In the genomic region with DNA sequence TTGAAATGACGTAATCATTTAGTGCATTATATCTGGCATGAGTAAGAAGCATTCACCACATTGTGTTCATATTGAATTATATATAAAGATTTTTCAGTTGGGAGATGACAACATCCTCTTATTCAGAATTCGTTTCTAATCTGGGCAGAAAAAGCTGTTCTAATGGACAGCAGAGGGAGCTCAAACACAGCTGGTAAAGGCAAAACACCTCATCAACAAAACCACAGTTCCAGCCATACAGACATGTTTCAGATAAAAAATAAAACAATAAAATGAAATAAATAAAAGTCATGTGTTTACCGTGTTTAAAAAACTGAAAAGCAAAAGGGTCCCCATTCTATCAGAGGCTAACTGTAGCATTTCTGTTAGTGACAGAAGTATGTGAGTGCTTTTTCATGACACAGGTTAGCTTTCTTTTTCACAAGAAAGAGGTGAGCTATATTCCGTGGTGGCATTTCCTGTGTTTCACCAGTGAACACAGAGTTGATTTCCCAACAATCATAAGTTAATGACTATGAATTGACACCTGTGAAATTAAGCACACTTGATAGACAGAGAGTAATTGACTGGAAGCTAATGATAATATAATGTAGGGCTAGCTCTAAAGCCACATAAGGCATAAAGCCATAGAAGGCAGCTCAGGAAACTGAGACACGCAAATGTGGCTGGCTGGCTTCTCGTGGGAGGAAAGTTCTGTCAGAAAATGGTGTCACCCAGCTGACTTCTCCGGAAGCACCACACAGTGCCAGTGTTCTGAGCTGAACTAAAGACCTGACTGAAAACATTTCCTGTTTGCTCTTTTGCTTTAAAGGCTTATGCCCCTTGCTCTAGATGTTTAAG, we compare ENCODE assay signal across 9 mouse cellular contexts.
DNase-seq lines count a peak whose midpoint lies in the region; ATAC-seq lines count a peak whose summit lies in the region.
"Had no signal": no experiment of that assay in that cellular context is flagged by ENCODE, and none has a peak within 500 bp of the region (broad histone marks: within the 10 kb centered on the region; RNA-seq: fewer than 3 reads in every experiment).

No protein-coding gene starts in this region.

- H3K9ac ChIP-seq in embryonic facial prominence, embryonic 14.5 days (ENCODE audit: low read depth, low read length) = no peak overlapping the region
- H3K9ac ChIP-seq: embryonic facial prominence, embryonic 12.5 days; limb, embryonic 12.5 days had no signal

- H3K4me2 ChIP-seq in embryonic facial prominence, embryonic 14.5 days (ENCODE audit: low read depth, low read length) = no peak overlapping the region
- H3K4me2 ChIP-seq: embryonic facial prominence, embryonic 12.5 days; limb, embryonic 12.5 days had no signal

- no peaks in the 10 kb centered on the region for H3K27me3 ChIP-seq in embryonic facial prominence, embryonic 14.5 days (replicated peaks; ENCODE audit: control insufficient read depth, insufficient read depth, low read length)
- H3K27me3 ChIP-seq: embryonic facial prominence, embryonic 12.5 days; limb, embryonic 12.5 days had no signal

- H3K27ac ChIP-seq in embryonic facial prominence, embryonic 14.5 days (replicated peaks; ENCODE audit: low read depth, low read length) = no peak overlapping the region
- H3K27ac ChIP-seq: embryonic facial prominence, embryonic 12.5 days; limb, embryonic 12.5 days had no signal

- ATAC-seq in embryonic facial prominence, embryonic 14.5 days (ENCODE audit: low read depth) = no peak

- no peaks in the 10 kb centered on the region for H3K4me1 ChIP-seq in embryonic facial prominence, embryonic 14.5 days (ENCODE audit: control insufficient read depth, insufficient read depth, low read length)
- H3K4me1 ChIP-seq: embryonic facial prominence, embryonic 12.5 days; limb, embryonic 12.5 days had no signal

- H3K9me3 ChIP-seq in embryonic facial prominence, embryonic 14.5 days (ENCODE audit: control insufficient read depth, low read length) = no peaks in the 10 kb centered on the region
- H3K9me3 ChIP-seq: embryonic facial prominence, embryonic 12.5 days; limb, embryonic 12.5 days had no signal

- no peaks in the 10 kb centered on the region for H3K36me3 ChIP-seq in embryonic facial prominence, embryonic 14.5 days (ENCODE audit: control insufficient read depth, insufficient read depth, low read length)
- H3K36me3 ChIP-seq: embryonic facial prominence, embryonic 12.5 days; limb, embryonic 12.5 days had no signal

- no peak overlapping the region for H3K4me3 ChIP-seq in embryonic facial prominence, embryonic 14.5 days (ENCODE audit: low read depth, low read length)
- H3K4me3 ChIP-seq: embryonic facial prominence, embryonic 12.5 days; limb, embryonic 12.5 days had no signal

- peak; percentile 9 for DNase-seq in left cerebral cortex, adult 11 months (ENCODE audit: low spot score)
- DNase-seq in left cerebral cortex, adult 8-10 months (ENCODE audit: low spot score in 2 of 2) = no peak
- peak; percentile 20 for DNase-seq in Muller cell, postnatal 12 days (ENCODE audit: inconsistent ontology term)
- peak; percentile 48 for DNase-seq in embryonic facial prominence, embryonic 14.5 days (ENCODE audit: low spot score)
- peak; percentile 14 to 39 for DNase-seq in left cerebral cortex, adult 9 months (ENCODE audit: low spot score in 2 of 2)
- peak; percentile 39 for DNase-seq in thymus, postnatal 14 days
- DNase-seq in adrenal gland, adult 18-20 months (ENCODE audit: low spot score in 2 of 2) = no peak

- 58% methylated on average over 7 of the region's 7 CpGs for WGBS in embryonic facial prominence, embryonic 14.5 days

Comparison
In these comparisons a context has a peak if more than half of its experiments do, and no peak if none do; other contexts are left out.
1. DNase-seq: peak in left cerebral cortex, adult 11 months (single experiment), Muller cell, postnatal 12 days (single experiment), embryonic facial prominence, embryonic 14.5 days (single experiment), left cerebral cortex, adult 9 months (2 of 2) and thymus, postnatal 14 days (single experiment); none in left cerebral cortex, adult 8-10 months (0 of 2) and adrenal gland, adult 18-20 months (0 of 2).